Comparison of ENCODE assay signal across 12 mouse cellular contexts in the genomic region with DNA sequence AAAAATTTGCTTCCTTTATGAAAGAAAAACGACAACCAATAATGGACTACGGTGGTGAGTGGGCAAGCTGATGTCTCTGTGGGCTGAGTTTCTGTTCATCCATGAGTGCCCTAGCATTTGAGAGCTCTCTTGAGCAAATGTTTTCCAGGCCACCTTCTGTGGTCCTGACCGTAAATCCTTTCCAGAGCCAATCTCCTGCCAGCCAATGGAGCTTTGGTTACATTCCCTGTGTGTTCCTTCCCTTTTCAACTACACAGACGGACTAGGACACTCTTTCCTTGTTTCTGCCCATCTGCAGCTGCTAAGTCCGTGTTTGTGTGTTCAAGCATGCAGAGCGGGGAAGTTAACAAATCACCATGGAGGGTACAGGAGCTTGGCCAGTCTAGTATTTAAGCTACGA. TPM values are rescaled to one million over a fixed set of nuclear protein-coding genes. Genes with fewer than 3 reads are reported as not detected.
"Had no signal": no experiment of that assay in that cellular context is flagged by ENCODE, and none has a peak within 500 bp of the region (broad histone marks: within the 10 kb centered on the region; RNA-seq: fewer than 3 reads in every experiment).

No protein-coding gene starts in this region.

- H3K4me3 ChIP-seq: limb, embryonic 15.5 days; liver, embryonic 12.5 days; megakaryocyte, embryonic 14.5 days; midbrain, embryonic 15.5 days; neural tube, embryonic 12.5 days; stomach, embryonic 15.5 days had no signal

- H3K27ac ChIP-seq: limb, embryonic 15.5 days; liver, embryonic 12.5 days; midbrain, embryonic 15.5 days; neural tube, embryonic 12.5 days; stomach, embryonic 15.5 days had no signal

- DNase-seq: lung, embryonic 14.5 days; lung, postnatal 4 days; right cerebral cortex, postnatal 14 days; thymus, adult 2 months; thymus, postnatal 25 days had no signal

RNA-seq across cellular contexts. Expression of a gene that starts 6.1 kb away (rescaled TPM):
- total RNA-seq: neutrophil, adult 5-6 weeks had no signal
